Mouse (Mus musculus): ENCODE data around the gene Inf2. TPM values are rescaled to one million over a fixed set of nuclear protein-coding genes. Genes with fewer than 3 reads are reported as not detected.

Gene Inf2
- polyA plus RNA-seq, 2 experiments, result 2.0 to 6.2 TPM

- peaks cover 0 to 19% of the 10 kb centered on the region in 2 experiments; a peak in 3 of 4 replicates for H3K4me1 ChIP-seq (replicated peaks; ENCODE audit: control insufficient read depth in 2 of 2, insufficient read depth in 2 of 2, low read length in 1 of 2)
- 60% methylated on average over 21 of the region's 21 CpGs for WGBS (ENCODE audit: insufficient replicate concordance)
- TF ChIP-seq CTCF (IDR thresholded peaks at IDR 0.05; ENCODE audit: low read depth) (no peak), EP300 (IDR thresholded peaks at IDR 0.05; ENCODE audit: low read depth) (no peak)
These were observed 4.6 kb downstream of the Inf2 start for GRCm38 (mm10) chr12:112592985-112593734.

DNA sequence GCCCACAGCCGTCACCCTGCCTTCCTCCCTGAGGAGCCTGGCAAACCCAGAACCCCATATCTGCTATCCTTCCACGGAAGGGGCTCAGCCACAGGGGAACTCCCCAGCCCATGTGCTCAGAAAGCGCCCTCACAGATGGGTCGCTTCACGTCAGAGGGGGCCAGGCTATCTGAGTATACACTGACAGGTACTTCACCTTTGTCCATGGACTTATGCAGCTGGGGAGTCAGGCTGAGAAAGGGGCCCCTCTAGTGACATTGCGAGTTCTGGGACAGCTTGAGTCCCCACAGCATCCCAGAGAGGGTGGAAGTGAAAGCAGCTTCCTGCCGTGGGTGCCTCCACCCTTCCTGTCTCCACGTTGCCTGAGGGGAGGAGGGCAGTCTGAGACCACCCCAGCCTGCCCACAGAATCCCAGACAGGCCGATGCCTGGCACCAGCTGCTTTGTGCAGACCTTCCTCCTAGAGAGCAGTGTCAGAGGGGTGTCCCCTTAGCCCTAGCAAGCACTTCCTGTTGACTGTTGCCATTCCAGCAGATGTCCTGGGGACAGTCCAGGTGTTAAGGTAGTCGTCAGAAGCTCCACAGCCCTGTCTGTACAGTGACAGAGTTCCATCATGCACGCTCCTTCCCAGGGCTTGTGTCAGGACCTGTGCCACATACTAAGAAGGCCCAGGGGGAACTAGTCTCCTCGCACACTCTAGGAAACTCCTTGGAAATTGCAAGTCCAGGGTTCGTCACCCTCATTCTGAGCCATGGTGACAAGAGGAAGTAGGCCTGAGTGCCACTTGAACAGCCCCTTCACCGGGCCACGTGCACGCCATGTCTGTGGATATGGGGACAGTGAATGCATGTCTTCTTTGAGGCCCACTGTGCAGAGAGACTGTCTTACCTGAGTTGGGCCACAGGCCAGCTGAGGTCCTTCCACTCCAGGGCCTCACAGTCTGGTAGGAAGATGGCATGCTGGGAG lies 5.6 kb downstream of the Inf2 start:
- Histone ChIP-seq H3K9ac (replicated peaks) (no peak overlapping the region), H3K27ac (no peak overlapping the region), H3K27me3 (ENCODE audit: control insufficient read depth, insufficient read depth, low read length) (no peaks in the 10 kb centered on the region), H3K9me3 (ENCODE audit: control insufficient read depth, low read length) (no peaks in the 10 kb centered on the region), H3K4me1 (replicated peaks; ENCODE audit: control insufficient read depth in 2 of 2, insufficient read depth in 2 of 2, low read length in 1 of 2) (peaks cover 3 to 23% of the 10 kb centered on the region in 2 experiments), H3K4me2 (ENCODE audit: low read depth) (no peak overlapping the region), H3K36me3 (replicated peaks; ENCODE audit: control insufficient read depth, insufficient read depth, low read depth) (no peaks in the 10 kb centered on the region), H3K4me3 (ENCODE audit: insufficient read depth in 1 of 2, low read depth in 2 of 2, low read length in 2 of 2) (no peak overlapping the region)
- 37% methylated on average over 16 of the region's 16 CpGs for WGBS (ENCODE audit: insufficient replicate concordance)
- DNase-seq (ENCODE audit: low read depth in 3 of 3, low spot score in 3 of 3) (no peak), ATAC-seq (ENCODE audit: insufficient read depth) (no peak)
- TF ChIP-seq CTCF (IDR thresholded peaks at IDR 0.05; ENCODE audit: low read depth), result no peak
- no peak for TF ChIP-seq EP300 (IDR thresholded peaks at IDR 0.05; ENCODE audit: low read depth)

More at GRCm38 (mm10) chr12:112592985-112593734, 4.6 kb downstream of the Inf2 start:
- no peaks in the 10 kb centered on the region; the same call in 1 of the 2 replicates for H3K27me3 ChIP-seq (ENCODE audit: control insufficient read depth, insufficient read depth, low read length)
- no peak for DNase-seq (ENCODE audit: low read depth in 3 of 3, low spot score in 3 of 3)
- no peak overlapping the region for H3K27ac ChIP-seq
- H3K4me3 ChIP-seq (ENCODE audit: insufficient read depth in 1 of 2, low read depth in 2 of 2, low read length in 2 of 2), result no peak overlapping the region
- ATAC-seq (ENCODE audit: insufficient read depth), result no peak
- H3K36me3 ChIP-seq (replicated peaks; ENCODE audit: control insufficient read depth, insufficient read depth, low read depth), result no peaks in the 10 kb centered on the region
- no peak overlapping the region for H3K4me2 ChIP-seq (ENCODE audit: low read depth)
- no peak overlapping the region for H3K9ac ChIP-seq (replicated peaks)
- H3K9me3 ChIP-seq (ENCODE audit: control insufficient read depth, low read length), result no peaks in the 10 kb centered on the region

DNA sequence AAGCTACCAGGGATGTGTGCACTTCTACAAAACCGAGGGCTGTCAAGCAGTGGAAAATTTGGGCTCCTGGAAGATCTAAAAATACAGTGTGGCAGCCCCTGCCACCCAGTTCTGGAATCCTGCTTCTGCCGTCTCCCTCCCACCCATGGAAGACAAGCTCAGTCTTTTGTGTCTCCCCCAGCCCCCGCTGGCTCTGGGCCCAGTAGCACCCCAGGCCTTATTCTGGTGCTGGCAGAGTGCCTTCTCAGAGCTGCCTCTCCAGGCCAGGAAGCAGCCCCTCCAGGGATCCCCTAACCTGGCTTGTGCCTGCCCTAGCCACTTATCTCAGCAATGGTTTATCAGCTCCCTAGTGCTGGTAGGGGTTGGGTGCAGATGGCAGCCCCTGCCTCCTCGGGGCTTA lies 6.4 kb downstream of the Inf2 start:
- Histone ChIP-seq H3K36me3 (replicated peaks; ENCODE audit: control insufficient read depth, insufficient read depth, low read depth) (no peaks in the 10 kb centered on the region), H3K27me3 (ENCODE audit: control insufficient read depth, insufficient read depth, low read length) (no peaks in the 10 kb centered on the region), H3K9me3 (ENCODE audit: control insufficient read depth, low read length) (no peaks in the 10 kb centered on the region), H3K9ac (replicated peaks) (no peak overlapping the region), H3K4me3 (ENCODE audit: insufficient read depth in 1 of 2, low read depth in 2 of 2, low read length in 2 of 2) (no peak overlapping the region), H3K4me1 (replicated peaks; ENCODE audit: control insufficient read depth in 2 of 2, insufficient read depth in 2 of 2, low read length in 1 of 2) (peaks cover 3 to 29% of the 10 kb centered on the region in 2 experiments; a peak in 3 of 4 replicates), H3K27ac (no peak overlapping the region), H3K4me2 (ENCODE audit: low read depth) (no peak overlapping the region)
- no peak for TF ChIP-seq EP300 (IDR thresholded peaks at IDR 0.05; ENCODE audit: low read depth)
- no peak for TF ChIP-seq CTCF (IDR thresholded peaks at IDR 0.05; ENCODE audit: low read depth)
- WGBS (ENCODE audit: insufficient replicate concordance), result 18% methylated on average over 4 of the region's 4 CpGs
- DNase-seq (ENCODE audit: low read depth in 3 of 3, low spot score in 3 of 3) (no peak), ATAC-seq (ENCODE audit: insufficient read depth) (no peak)

DNA sequence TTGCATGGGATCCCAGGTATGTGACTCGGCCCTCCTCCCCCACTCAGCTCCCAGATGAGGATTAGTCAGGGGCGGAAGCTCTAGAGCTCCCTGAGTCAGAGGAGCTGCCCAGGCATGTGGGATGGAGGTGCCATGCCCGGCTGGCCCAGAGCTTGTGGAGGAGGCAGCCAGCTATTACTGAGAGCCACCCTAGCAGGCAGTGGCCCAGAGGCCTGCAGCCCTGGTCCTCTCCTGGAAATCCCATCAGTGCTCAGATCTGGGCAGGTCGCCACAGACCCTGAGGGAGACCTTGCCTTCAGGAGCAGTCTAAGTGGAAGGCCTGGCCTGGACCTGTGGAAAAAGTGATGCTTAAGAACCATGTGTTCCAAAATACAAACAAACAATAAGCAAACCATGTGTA lies 7.0 kb downstream of the Inf2 start:
- no peak for ATAC-seq (ENCODE audit: insufficient read depth)
- no peaks in the 10 kb centered on the region for H3K9me3 ChIP-seq (ENCODE audit: control insufficient read depth, low read length)
- WGBS (ENCODE audit: insufficient replicate concordance), result 68% methylated on average over 4 of the region's 4 CpGs
- H3K9ac ChIP-seq (replicated peaks), result no peak overlapping the region
- H3K4me1 ChIP-seq (replicated peaks; ENCODE audit: control insufficient read depth in 2 of 2, insufficient read depth in 2 of 2, low read length in 1 of 2), result peaks cover 3 to 32% of the 10 kb centered on the region in 2 experiments; a peak in 3 of 4 replicates
- no peak for DNase-seq (ENCODE audit: low read depth in 3 of 3, low spot score in 3 of 3)
- H3K36me3 ChIP-seq (replicated peaks; ENCODE audit: control insufficient read depth, insufficient read depth, low read depth), result no peaks in the 10 kb centered on the region
- TF ChIP-seq CTCF (IDR thresholded peaks at IDR 0.05; ENCODE audit: low read depth) (no peak), EP300 (IDR thresholded peaks at IDR 0.05; ENCODE audit: low read depth) (no peak)
- no peak overlapping the region for H3K4me3 ChIP-seq (ENCODE audit: insufficient read depth in 1 of 2, low read depth in 2 of 2, low read length in 2 of 2)
- H3K27ac ChIP-seq, result no peak overlapping the region
- H3K27me3 ChIP-seq (ENCODE audit: control insufficient read depth, insufficient read depth, low read length), result no peaks in the 10 kb centered on the region
- H3K4me2 ChIP-seq (ENCODE audit: low read depth), result no peak overlapping the region

- Histone ChIP-seq H3K36me3 (replicated peaks; ENCODE audit: control insufficient read depth, insufficient read depth, low read depth) (no peaks in the 10 kb centered on the region), H3K4me3 (ENCODE audit: insufficient read depth in 1 of 2, low read depth in 2 of 2, low read length in 2 of 2) (no peak overlapping the region), H3K4me1 (replicated peaks; ENCODE audit: control insufficient read depth in 2 of 2, insufficient read depth in 2 of 2, low read length in 1 of 2) (peaks cover 3 to 32% of the 10 kb centered on the region in 2 experiments; a peak in 3 of 4 replicates), H3K27me3 (ENCODE audit: control insufficient read depth, insufficient read depth, low read length) (no peaks in the 10 kb centered on the region), H3K27ac (no peak overlapping the region), H3K9me3 (ENCODE audit: control insufficient read depth, low read length) (no peaks in the 10 kb centered on the region), H3K4me2 (ENCODE audit: low read depth) (no peak overlapping the region), H3K9ac (replicated peaks) (no peak overlapping the region)
- no peak for ATAC-seq (ENCODE audit: insufficient read depth)
- no peak for TF ChIP-seq EP300 (IDR thresholded peaks at IDR 0.05; ENCODE audit: low read depth)
- 55% methylated on average over 9 of the region's 9 CpGs for WGBS (ENCODE audit: insufficient replicate concordance)
- DNase-seq (ENCODE audit: low read depth in 3 of 3, low spot score in 3 of 3), result no peak
These were observed 7.9 kb downstream of the Inf2 start for GRCm38 (mm10) chr12:112596454-112596853.
